Mouse (Mus musculus) bone marrow, adult 2 months (tissue): ENCODE measurements around the gene Kcnj3. TPM values are rescaled to one million over a fixed set of nuclear protein-coding genes. Genes with fewer than 3 reads are reported as not detected.
"Not testable (repeated sequence)": the region's sequence is repeated elsewhere in the genome, so short reads cannot be mapped to it uniquely, and the experiment has no call there.

Experiments used
- H3K27ac ChIP-seq: fragments of 200-500 bp; 2 replicates; pipeline ENCODE4 v1.5.1; 2012; ENCODE audit warnings: low read depth, mild to moderate bottlenecking, control low read depth, inconsistent platforms, low read length; ENCODE audit not compliant: control insufficient read depth, poor library complexity, insufficient read depth
- H3K4me1 ChIP-seq: fragments of 200-500 bp; 2 replicates; pipeline ENCODE4 v1.6.1; 2011; ENCODE audit warnings: low read length; ENCODE audit not compliant: control insufficient read depth, insufficient read depth
- H3K4me3 ChIP-seq: fragments of 200-500 bp; replicated peaks from 2 replicates; pipeline ENCODE3; 2011; ENCODE audit warnings: mild to moderate bottlenecking, low read depth, low read length, control low read depth; ENCODE audit not compliant: control insufficient read depth
- CTCF ChIP-seq: fragments of 200-500 bp; IDR thresholded peaks from 2 replicates; pipeline ENCODE4 v1.5.1; 2011; ENCODE audit warnings: low read length, control low read depth; ENCODE audit not compliant: control insufficient read depth, insufficient read depth
- POLR2A ChIP-seq: fragments of 200-500 bp; IDR thresholded peaks from 2 replicates; pipeline ENCODE4 v1.6.1; 2011; ENCODE audit warnings: low read depth, mild to moderate bottlenecking, control low read depth, low read length, borderline replicate concordance; ENCODE audit not compliant: control insufficient read depth
- WGBS: fragments of 180-500 bp; shearing (Covaris S2); methylation state at CpG from one replicate; pipeline ENCODE4 v1.1.7; 2018; 5-methylcytosine and 5-hydroxymethylcytosine counted together
- polyA plus RNA-seq: library from polyadenylated mRNA; stranded (reverse); fragments of >200 nt; gene quantifications from 2 replicates; pipeline ENCODE4 v1.2.4, GENCODE M21; 2011; ENCODE audit warnings: low replicate concordance; ENCODE audit not compliant: missing spikeins, insufficient read depth, insufficient read length

The Kcnj3 gene
- polyA plus RNA-seq, 1 experiment = not detected

DNA sequence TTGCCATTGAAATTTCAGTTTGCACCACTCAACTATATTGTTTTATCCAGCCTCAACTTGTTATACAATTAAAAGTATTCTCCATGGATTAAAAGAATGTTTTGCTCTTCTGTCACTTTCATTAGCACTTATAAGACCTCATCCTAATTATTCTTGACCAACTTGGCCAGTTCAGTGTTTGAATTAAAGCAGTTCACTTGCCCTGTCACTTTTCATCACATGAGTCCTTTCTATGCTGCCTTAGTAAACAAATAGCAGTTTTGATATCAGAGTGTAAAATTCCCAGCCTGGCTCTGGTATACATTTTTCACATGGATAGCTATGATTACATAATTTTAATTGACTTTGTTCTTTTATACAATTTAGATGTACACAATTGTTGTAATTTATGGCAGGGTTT lies 3.4 kb downstream of the Kcnj3 start:
- no peak for TF ChIP-seq POLR2A
- TF ChIP-seq CTCF = no peak
- H3K27ac ChIP-seq = no peak overlapping the region
- H3K4me3 ChIP-seq = no peak overlapping the region
- no peaks in the 10 kb centered on the region; the same call in 1 of the 2 replicates for H3K4me1 ChIP-seq

DNA sequence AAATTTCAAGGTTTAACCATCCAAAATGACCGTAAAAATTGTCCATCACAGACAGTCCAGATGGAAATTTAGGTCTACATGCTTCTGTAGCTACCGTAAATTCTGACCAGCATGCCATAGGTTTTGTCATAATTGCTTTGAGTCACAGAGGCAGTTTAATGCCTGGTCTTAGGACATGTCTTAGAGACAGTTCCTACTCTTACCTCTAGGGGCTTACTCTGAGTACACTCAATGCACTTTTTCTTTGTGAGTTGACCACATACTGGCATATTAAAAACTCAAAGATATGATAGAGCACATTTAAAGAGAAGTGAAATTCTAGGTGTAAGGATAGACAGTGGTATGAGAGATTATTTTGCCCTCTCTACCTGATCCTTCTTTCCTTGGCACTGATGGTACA lies 6.2 kb downstream of the Kcnj3 start:
- H3K27ac ChIP-seq = no peak overlapping the region
- TF ChIP-seq POLR2A = no peak
- no peak for TF ChIP-seq CTCF
- no peak overlapping the region for H3K4me3 ChIP-seq
- no peaks in the 10 kb centered on the region for H3K4me1 ChIP-seq
- WGBS = 75% methylated on average over 2 of the region's 2 CpGs

DNA sequence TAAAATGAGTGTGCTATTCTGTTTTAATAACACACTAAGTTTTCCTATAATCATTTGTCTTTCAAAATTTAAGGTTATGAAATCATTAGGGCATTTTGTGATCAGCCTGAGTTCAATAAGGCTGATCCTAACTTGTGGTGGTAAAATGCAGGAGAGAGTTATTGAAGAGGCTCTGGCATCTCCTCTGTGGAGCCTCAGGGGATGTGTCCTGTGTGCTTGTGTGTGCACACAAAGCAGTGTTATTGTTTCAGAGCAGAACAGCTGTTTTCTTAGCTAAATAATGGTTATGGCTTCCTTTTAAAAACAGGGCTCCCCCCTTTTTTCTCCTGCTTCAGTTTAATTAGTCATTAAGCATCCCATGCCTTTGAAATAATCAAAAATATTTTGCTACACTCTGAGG lies 11.5 kb downstream of the Kcnj3 start:
- no peaks in the 10 kb centered on the region for H3K4me1 ChIP-seq
- no peak overlapping the region for H3K27ac ChIP-seq
- TF ChIP-seq CTCF (no peak), POLR2A (no peak)
- H3K4me3 ChIP-seq = no peak overlapping the region

DNA sequence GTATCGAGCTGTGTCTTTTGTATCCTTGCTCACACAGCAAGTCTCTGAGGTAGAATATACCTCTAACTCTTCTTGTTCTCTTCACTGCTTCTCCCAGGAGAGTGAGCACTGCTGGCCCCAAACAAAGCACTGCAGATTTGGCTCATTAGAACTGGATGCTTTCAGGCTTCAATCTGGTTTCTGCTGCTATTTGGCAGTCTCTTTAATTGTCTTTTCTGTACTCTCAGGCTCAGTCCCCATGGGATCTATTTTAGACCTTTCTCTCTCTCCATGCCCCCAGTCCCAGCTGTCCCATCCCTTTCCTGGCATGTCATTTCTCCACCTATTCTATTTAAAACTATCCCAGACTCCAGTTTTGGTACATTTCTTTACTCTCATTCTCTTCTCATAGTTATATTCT lies 15.0 kb downstream of the Kcnj3 start:
- no peak overlapping the region for H3K27ac ChIP-seq
- H3K4me3 ChIP-seq = no peak overlapping the region
- H3K4me1 ChIP-seq = no peaks in the 10 kb centered on the region
- 68% methylated on average over 1 of the region's 1 CpGs for WGBS
- TF ChIP-seq CTCF (no peak), POLR2A (no peak)

DNA sequence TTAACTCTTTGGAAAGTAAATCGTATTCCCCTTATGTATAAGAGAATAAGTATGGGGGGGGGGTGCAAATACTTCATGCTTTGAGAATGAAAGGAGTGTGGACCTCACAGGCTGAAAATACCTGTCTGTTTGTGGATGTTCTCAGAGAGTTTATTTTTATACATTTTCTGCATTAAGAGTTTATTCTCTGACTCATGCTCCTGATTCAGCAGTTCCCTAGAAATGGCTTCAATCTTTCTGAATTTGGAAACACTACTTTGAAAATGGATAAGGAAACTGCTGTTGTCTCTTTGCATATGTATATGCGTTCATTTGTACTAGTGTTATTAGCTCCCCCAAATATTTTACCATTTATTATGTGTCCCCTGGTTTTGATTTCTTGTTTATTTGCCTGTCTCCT lies 23.4 kb downstream of the Kcnj3 start:
- no peaks in the 10 kb centered on the region for H3K4me1 ChIP-seq
- no peak overlapping the region for H3K4me3 ChIP-seq
- H3K27ac ChIP-seq = no peak overlapping the region
- 77% methylated on average over 2 of the region's 2 CpGs for WGBS
- TF ChIP-seq CTCF = no peak
- TF ChIP-seq POLR2A = no peak

DNA sequence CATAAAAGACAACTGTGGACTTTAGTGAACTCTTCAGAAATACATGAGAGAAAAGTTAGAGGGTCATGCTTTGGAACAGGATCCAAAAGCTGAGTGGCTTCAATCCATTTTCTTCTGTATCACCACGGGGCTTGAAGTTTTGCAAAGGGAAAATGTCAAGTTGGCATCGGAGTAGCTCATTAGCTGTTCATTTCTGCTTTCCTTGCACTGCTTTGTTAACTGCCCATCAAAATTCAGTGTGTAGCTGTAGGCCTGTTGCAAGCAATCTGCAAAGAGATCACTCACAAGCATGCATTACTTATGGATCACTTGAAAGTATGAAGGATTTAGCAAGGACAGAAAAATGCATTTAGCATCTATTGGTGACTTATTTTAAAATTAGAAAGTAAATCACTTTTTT lies 33.4 kb downstream of the Kcnj3 start:
- H3K27ac ChIP-seq = no peak overlapping the region
- WGBS = 66% methylated on average over 2 of the region's 2 CpGs
- TF ChIP-seq POLR2A (no peak), CTCF (no peak)

DNA sequence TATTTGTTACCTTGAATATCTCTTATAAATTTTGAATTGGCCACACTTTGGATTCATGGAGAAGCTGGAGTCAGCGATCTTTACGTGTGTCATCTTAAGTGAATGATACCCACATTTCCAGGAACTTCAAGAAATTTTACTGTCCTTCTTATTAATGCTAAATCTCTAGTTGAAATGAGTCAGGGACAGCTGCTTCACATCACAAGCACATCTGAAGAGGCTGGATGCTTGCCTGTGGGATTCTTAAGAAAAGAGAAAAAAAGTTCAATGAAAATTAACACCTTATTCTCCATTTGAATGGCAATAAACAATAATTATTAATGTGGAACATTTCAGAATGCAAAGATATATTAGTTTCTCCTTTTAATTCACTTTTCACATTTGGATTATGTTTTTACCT lies 34.2 kb downstream of the Kcnj3 start:
- WGBS = 79% methylated on average over 2 of the region's 2 CpGs
- Histone ChIP-seq H3K4me3 (no peak overlapping the region), H3K4me1 (no peaks in the 10 kb centered on the region), H3K27ac (no peak overlapping the region)
- no peak for TF ChIP-seq POLR2A
- no peak for TF ChIP-seq CTCF

More for the DNA sequence above, 33.4 kb downstream of the Kcnj3 start:
- Histone ChIP-seq H3K4me3 (no peak overlapping the region), H3K4me1 (no peaks in the 10 kb centered on the region)

DNA sequence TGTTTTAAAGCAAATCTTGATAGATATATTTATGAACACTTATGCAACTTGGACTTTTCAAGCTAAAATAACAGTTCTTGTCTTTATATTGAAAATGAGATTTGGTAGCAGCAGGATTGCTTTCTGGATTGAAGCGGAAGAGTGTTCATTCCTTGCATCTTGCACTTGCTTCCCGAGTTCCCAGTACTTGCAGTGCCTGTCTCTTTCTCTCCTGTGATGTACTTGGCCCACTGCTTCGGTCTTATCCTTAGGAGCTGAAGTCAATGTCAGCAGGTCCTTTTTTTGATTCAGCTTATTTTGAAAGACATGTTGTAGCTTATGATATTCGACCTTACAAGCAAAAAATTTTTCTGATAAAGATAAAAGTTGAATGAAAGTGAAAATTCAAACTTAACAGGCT lies 43.7 kb downstream of the Kcnj3 start:
- TF ChIP-seq POLR2A (no peak), CTCF (no peak)
- Histone ChIP-seq H3K27ac (no peak overlapping the region), H3K4me3 (no peak overlapping the region), H3K4me1 (no peaks in the 10 kb centered on the region)
- WGBS = 68% methylated on average over 4 of the region's 4 CpGs

DNA sequence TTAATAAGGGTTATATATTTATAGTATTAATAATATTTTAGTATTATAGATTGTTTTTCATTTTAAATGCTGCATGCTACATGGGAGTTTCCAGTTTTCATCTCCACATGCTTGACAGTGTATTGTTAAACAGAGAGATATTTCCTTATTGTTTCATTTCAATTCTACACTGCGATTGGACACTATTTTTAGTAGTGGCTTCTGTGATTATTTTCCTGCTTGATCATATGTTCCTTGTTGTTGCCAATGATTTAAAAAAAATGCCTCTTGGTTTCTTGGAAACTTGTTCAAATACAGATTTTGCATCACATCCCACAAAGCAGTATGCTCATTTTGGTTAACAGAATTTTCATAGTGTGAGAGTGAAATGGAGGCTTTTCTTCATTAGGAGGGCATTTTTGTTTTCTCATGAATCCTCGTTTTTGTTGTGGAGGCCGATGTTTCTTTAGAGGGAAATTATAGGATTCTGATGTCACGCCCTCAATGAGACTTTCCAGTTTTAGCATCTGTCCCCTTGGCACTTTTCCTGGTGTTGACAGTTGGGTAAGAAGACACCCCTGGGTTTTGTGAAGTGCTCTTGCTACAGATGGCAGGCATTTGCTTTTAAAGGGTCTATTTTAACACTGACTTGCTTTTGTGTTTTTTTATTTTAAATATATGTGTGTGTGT lies 44.3 kb downstream of the Kcnj3 start:
- H3K4me3 ChIP-seq = no peak overlapping the region
- 73% methylated on average over 4 of the region's 4 CpGs for WGBS
- H3K4me1 ChIP-seq = no peaks in the 10 kb centered on the region
- H3K27ac ChIP-seq = no peak overlapping the region
- TF ChIP-seq CTCF (no peak), POLR2A (no peak)

DNA sequence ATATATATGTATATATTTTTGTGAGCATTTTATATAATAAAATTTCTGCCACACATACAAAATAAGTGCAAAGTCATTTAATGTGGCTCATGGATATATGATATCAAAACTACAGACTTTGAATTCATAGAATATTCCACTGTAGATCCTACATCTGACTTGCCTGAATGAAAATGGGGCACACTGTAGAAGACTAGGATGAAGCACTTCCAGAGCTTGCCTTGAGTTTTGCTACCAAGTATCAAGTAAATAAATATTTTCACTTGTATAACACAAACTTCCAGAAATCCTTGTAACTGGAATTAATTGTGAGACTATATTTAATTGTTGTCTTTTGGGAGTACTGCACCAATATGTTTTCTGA lies 44.8 kb downstream of the Kcnj3 start:
- Histone ChIP-seq H3K4me3 (no peak overlapping the region), H3K4me1 (no peaks in the 10 kb centered on the region), H3K27ac (no peak overlapping the region)
- TF ChIP-seq CTCF (no peak), POLR2A (no peak)

DNA sequence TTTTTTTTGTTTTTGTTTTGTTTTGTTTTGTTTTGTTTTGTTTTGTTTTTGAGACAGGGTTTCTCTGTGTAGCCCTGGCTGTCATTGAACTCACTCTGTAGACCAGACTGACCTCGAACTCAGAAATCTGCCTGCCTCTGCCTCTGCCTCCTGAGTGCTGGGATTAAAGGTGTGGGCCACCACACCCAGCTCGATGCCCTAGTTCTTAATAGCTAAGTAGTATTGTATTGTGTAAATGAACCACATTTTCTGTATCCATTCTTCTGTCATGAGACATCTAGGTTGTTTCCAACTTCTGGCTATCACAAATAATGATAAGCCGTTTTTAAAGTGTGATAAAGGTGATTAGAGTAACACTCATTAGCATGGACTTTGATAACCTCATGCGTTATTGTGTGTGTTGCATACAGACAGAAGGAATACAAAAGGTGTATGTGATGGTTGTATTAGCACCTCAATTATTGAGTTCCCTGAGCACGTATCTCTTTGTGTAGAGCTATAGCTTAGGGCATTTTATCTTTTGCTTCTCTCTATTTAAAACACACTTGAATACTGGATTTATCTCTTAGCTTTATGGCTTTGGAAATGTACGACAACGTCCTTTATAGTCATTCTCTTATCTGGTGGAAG lies 49.8 kb downstream of the Kcnj3 start:
- not testable (repeated sequence) for H3K4me1 ChIP-seq, H3K27ac ChIP-seq, H3K4me3 ChIP-seq
- WGBS = 76% methylated on average over 7 of the region's 7 CpGs
